Mouse (Mus musculus): ENCODE results near the gene Fgf7. TPM values are rescaled to one million over a fixed set of nuclear protein-coding genes. Genes with fewer than 3 reads are reported as not detected.

Fgf7 gene
- 0.30 and 0.80 TPM in 2 replicates for polyA plus RNA-seq (2014; fragmentation: Nextera tagmentation; extraction: Ambion mirVana)

DNA sequence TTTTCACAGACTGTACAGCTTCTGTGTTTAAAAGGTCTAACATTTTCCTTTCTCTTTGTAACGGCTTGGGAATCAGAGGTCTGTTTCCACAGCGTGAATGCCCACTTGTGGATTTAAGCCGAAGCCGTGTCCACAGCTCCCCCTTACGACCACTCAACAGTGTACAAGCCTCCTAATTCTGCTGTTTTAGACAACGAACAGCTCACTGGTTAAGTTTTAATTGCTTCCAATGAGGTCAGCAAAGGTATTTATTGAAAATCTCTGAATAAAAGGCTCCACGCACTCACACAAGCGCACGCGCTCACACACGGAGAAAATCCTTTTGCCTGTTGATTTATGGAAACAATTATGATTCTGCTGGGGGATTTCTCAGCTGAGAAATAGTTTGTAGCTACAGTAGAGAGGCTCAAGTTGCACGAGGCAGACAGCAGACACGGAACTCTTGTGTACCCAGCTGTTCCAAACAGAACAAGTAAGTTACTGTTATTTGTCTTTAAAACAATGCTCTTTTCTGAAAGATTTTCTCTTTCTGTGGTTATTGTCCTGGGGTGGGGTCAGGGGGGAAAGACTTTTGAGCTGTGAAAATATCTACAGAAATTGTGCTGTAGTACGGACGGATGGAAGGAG, at the start of gene Fgf7:
Fgf7 (plus strand) TSS at position 280 of the 627 bp plus-strand sequence.
- Histone ChIP-seq H3K4me2 (replicated peaks; ENCODE audit: low read depth, low read length) (peak within 1 kb of the TSS; percentile 3; the same call in 1 of the 2 replicates), H3K9me3 (ENCODE audit: control insufficient read depth, low read length) (no peaks in the 10 kb centered on the region), H3K27me3 (ENCODE audit: control insufficient read depth, insufficient read depth, low read length) (no peaks in the 10 kb centered on the region), H3K9ac (ENCODE audit: low read depth, low read length) (no peak within 1 kb of the TSS), H3K4me3 (ENCODE audit: low read length) (no peak within 1 kb of the TSS; the same call in 1 of the 2 replicates), H3K4me1 (ENCODE audit: control insufficient read depth, insufficient read depth, low read length) (no peaks in the 10 kb centered on the region), H3K36me3 (ENCODE audit: control insufficient read depth, insufficient read depth, low read length) (no peaks in the 10 kb centered on the region), H3K27ac (ENCODE audit: low read depth, low read length) (no peak within 1 kb of the TSS)
- ATAC-seq (ENCODE audit: low FRiP score, low TSS enrichment), result peak; percentile 79
- WGBS, result 47% methylated on average over 15 of the region's 15 CpGs

DNA sequence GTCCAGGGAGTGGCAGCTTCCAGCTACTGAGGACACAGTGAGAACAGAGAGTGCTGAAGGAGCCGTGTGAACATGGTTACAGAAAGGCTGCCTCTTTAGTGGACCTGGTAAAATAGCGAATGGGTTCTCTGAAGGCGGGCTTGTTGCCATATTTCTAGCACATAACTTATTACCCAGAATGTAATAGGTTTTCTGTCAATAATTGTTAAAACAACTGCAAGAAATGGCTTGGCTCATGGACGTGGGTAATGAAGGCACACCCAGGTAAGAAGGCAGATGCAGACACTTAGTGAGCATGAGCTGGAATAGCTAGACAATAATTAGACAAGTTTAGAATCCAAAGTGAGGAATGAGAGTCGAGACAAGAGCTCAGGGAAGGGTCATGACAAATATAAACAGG, 32.2 kb upstream of the Fgf7 start:
- Histone ChIP-seq H3K9me3 (ENCODE audit: control insufficient read depth, low read length) (no peaks in the 10 kb centered on the region), H3K27ac (ENCODE audit: low read depth, low read length) (no peak overlapping the region), H3K4me1 (ENCODE audit: control insufficient read depth, insufficient read depth, low read length) (no peaks in the 10 kb centered on the region), H3K9ac (ENCODE audit: low read depth, low read length) (no peak overlapping the region), H3K4me3 (ENCODE audit: low read length) (no peak overlapping the region), H3K27me3 (ENCODE audit: control insufficient read depth, insufficient read depth, low read length) (no peaks in the 10 kb centered on the region), H3K36me3 (ENCODE audit: control insufficient read depth, insufficient read depth, low read length) (no peaks in the 10 kb centered on the region), H3K4me2 (replicated peaks; ENCODE audit: low read depth, low read length) (no peak overlapping the region)
- no peak for ATAC-seq (ENCODE audit: low FRiP score, low TSS enrichment)
- 74% methylated on average over 5 of the region's 5 CpGs for WGBS

GRCm38 (mm10) chr2:126006088-126006487, 28.4 kb upstream of the Fgf7 start:
- Histone ChIP-seq H3K4me2 (replicated peaks; ENCODE audit: low read depth, low read length) (no peak overlapping the region), H3K27me3 (ENCODE audit: control insufficient read depth, insufficient read depth, low read length) (no peaks in the 10 kb centered on the region), H3K36me3 (ENCODE audit: control insufficient read depth, insufficient read depth, low read length) (no peaks in the 10 kb centered on the region), H3K4me3 (ENCODE audit: low read length) (no peak overlapping the region), H3K4me1 (ENCODE audit: control insufficient read depth, insufficient read depth, low read length) (no peaks in the 10 kb centered on the region), H3K9me3 (ENCODE audit: control insufficient read depth, low read length) (no peaks in the 10 kb centered on the region), H3K9ac (ENCODE audit: low read depth, low read length) (no peak overlapping the region), H3K27ac (ENCODE audit: low read depth, low read length) (no peak overlapping the region)
- ATAC-seq (ENCODE audit: low FRiP score, low TSS enrichment), result peak; percentile 24; the same call in 1 of the 2 replicates
- WGBS, result 39% methylated on average over 3 of the region's 3 CpGs

DNA sequence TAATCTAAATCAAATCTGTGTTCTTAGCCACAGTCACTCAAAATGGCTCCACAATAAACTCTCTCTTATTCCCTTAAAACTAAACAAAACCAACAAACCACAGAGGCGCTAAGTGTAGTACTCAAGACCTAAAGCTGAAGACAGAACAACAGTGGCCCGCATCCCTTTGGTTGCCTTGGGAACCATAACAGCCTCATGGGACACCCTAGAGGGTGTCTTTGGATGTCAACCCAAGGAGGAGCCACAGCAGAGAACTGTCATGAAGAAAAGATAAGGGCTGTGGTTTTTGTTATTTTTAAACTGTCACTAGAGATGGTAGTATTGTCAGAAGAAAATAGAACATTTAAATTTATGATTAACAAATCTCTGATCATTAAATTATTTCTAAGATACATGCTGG, 27.7 kb upstream of the Fgf7 start:
- no peak for ATAC-seq (ENCODE audit: low FRiP score, low TSS enrichment)
- no peaks in the 10 kb centered on the region for H3K9me3 ChIP-seq (ENCODE audit: control insufficient read depth, low read length)
- no peak overlapping the region for H3K4me2 ChIP-seq (replicated peaks; ENCODE audit: low read depth, low read length)
- WGBS, result 90% methylated on average over 2 of the region's 2 CpGs
- no peaks in the 10 kb centered on the region for H3K36me3 ChIP-seq (ENCODE audit: control insufficient read depth, insufficient read depth, low read length)
- H3K4me1 ChIP-seq (ENCODE audit: control insufficient read depth, insufficient read depth, low read length), result no peaks in the 10 kb centered on the region
- no peaks in the 10 kb centered on the region for H3K27me3 ChIP-seq (ENCODE audit: control insufficient read depth, insufficient read depth, low read length)
- no peak overlapping the region for H3K4me3 ChIP-seq (ENCODE audit: low read length)
- H3K9ac ChIP-seq (ENCODE audit: low read depth, low read length), result no peak overlapping the region
- H3K27ac ChIP-seq (ENCODE audit: low read depth, low read length), result no peak overlapping the region

GRCm38 (mm10) chr2:126014989-126015710, 19.3 kb upstream of the Fgf7 start:
- no peak overlapping the region for H3K9ac ChIP-seq (ENCODE audit: low read depth, low read length)
- WGBS, result 77% methylated on average over 12 of the region's 12 CpGs
- no peaks in the 10 kb centered on the region for H3K27me3 ChIP-seq (ENCODE audit: control insufficient read depth, insufficient read depth, low read length)
- no peak overlapping the region for H3K4me3 ChIP-seq (ENCODE audit: low read length)
- no peak overlapping the region for H3K4me2 ChIP-seq (replicated peaks; ENCODE audit: low read depth, low read length)
- no peak overlapping the region for H3K27ac ChIP-seq (ENCODE audit: low read depth, low read length)
- H3K4me1 ChIP-seq (ENCODE audit: control insufficient read depth, insufficient read depth, low read length), result no peaks in the 10 kb centered on the region
- no peaks in the 10 kb centered on the region for H3K36me3 ChIP-seq (ENCODE audit: control insufficient read depth, insufficient read depth, low read length)
- no peak for ATAC-seq (ENCODE audit: low FRiP score, low TSS enrichment)
- no peaks in the 10 kb centered on the region for H3K9me3 ChIP-seq (ENCODE audit: control insufficient read depth, low read length)

DNA sequence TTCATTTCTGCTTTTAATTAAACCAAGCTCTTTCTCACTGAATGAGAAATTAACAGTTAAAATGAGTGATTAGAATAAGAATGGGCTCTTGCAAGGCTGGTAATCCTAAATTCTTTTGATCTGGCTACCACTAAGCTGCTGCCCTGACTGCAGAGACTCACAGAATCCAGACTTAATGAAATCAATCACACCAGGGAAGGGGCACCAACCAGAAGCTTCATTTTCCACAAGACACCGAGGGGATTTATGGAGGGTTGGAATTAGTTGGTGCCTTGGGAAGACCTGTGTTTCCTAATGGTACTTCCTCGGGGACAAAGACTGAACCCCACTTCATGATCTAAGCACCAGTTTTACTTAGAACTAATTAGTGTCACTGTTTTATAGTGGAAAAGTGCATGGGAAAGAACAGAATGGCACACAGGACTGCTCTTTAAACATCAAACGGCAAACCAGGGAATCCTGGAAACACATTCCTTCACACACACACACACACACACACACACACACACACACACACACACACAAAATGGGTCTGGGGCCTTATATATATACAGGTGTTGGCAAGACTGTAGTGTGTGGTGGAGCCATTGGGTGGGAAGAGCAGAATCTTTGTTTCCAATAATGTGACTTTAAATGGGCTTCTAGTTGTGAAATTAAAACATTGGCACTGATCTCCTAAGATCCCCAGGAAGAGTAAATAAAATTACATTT, 18.5 kb upstream of the Fgf7 start:
- WGBS, result 47% methylated on average over 3 of the region's 3 CpGs

DNA sequence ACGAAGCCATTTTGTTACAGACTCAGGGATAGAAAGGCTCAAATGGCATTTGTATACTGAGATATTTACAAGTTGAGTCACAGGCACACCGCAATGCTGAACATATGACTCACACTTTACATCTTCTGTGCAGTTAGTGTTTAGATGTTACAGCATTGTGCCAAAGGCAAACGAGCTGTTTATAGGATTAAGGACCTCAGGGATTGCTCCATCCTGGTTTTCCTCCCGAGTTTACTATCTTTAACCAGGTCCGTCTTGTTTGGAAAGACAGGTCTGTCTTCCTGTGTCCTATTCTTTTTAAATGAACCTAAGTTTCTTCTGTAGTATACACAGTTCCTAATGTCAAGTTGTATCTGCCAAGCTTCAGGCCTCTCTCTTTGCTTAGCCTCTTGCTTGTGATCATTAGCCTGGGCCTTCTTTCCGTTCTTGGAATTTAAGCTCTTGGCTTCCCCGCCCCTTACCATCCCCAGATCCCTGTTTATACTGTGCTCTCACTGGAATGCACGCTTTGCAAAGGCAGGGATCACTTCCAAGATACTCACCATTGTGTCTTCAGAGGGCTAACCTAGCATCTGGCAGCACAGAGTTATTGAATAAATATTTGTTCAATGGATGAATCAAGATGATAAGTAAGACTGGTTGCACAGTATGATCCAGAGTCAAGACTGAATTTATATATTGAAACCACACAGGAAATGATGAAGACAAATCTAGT, 3.1 kb upstream of the Fgf7 start:
- Histone ChIP-seq H3K4me2 (replicated peaks; ENCODE audit: low read depth, low read length) (no peak overlapping the region), H3K36me3 (ENCODE audit: control insufficient read depth, insufficient read depth, low read length) (no peaks in the 10 kb centered on the region), H3K4me1 (ENCODE audit: control insufficient read depth, insufficient read depth, low read length) (no peaks in the 10 kb centered on the region), H3K9ac (ENCODE audit: low read depth, low read length) (no peak overlapping the region), H3K4me3 (ENCODE audit: low read length) (no peak overlapping the region), H3K9me3 (ENCODE audit: control insufficient read depth, low read length) (no peaks in the 10 kb centered on the region), H3K27ac (ENCODE audit: low read depth, low read length) (no peak overlapping the region), H3K27me3 (ENCODE audit: control insufficient read depth, insufficient read depth, low read length) (no peaks in the 10 kb centered on the region)
- ATAC-seq (ENCODE audit: low FRiP score, low TSS enrichment), result no peak
- WGBS, result 73% methylated on average over 8 of the region's 8 CpGs

More for the DNA sequence above, 18.5 kb upstream of the Fgf7 start:
- no peak overlapping the region for H3K4me2 ChIP-seq (replicated peaks; ENCODE audit: low read depth, low read length)
- no peaks in the 10 kb centered on the region for H3K9me3 ChIP-seq (ENCODE audit: control insufficient read depth, low read length)
- H3K27me3 ChIP-seq (ENCODE audit: control insufficient read depth, insufficient read depth, low read length), result no peaks in the 10 kb centered on the region
- no peak for ATAC-seq (ENCODE audit: low FRiP score, low TSS enrichment)
- H3K36me3 ChIP-seq (ENCODE audit: control insufficient read depth, insufficient read depth, low read length), result no peaks in the 10 kb centered on the region
- no peak overlapping the region for H3K9ac ChIP-seq (ENCODE audit: low read depth, low read length)
- H3K27ac ChIP-seq (ENCODE audit: low read depth, low read length), result no peak overlapping the region
- H3K4me3 ChIP-seq (ENCODE audit: low read length), result no peak overlapping the region
- no peaks in the 10 kb centered on the region for H3K4me1 ChIP-seq (ENCODE audit: control insufficient read depth, insufficient read depth, low read length)

- no peak overlapping the region for H3K4me2 ChIP-seq (replicated peaks; ENCODE audit: low read depth, low read length)
- no peak overlapping the region for H3K4me3 ChIP-seq (ENCODE audit: low read length)
- WGBS, result 76% methylated on average over 8 of the region's 8 CpGs
- no peak overlapping the region for H3K9ac ChIP-seq (ENCODE audit: low read depth, low read length)
- H3K4me1 ChIP-seq (ENCODE audit: control insufficient read depth, insufficient read depth, low read length), result no peaks in the 10 kb centered on the region
- ATAC-seq (ENCODE audit: low FRiP score, low TSS enrichment), result no peak; the same call in 1 of the 2 replicates
- no peaks in the 10 kb centered on the region for H3K9me3 ChIP-seq (ENCODE audit: control insufficient read depth, low read length)
- no peak overlapping the region for H3K27ac ChIP-seq (ENCODE audit: low read depth, low read length)
- H3K36me3 ChIP-seq (ENCODE audit: control insufficient read depth, insufficient read depth, low read length), result no peaks in the 10 kb centered on the region
- H3K27me3 ChIP-seq (ENCODE audit: control insufficient read depth, insufficient read depth, low read length), result no peaks in the 10 kb centered on the region
These were observed 1.1 kb upstream of the Fgf7 start for GRCm38 (mm10) chr2:126033114-126033972.
